Mouse (Mus musculus): ENCODE data around the gene Zfp524. TPM values are rescaled to one million over a fixed set of nuclear protein-coding genes. Genes with fewer than 3 reads are reported as not detected.

The Zfp524 gene
- polyA plus RNA-seq (2012; ENCODE audit: low replicate concordance), result 84.6 and 112 TPM in 2 replicates

GRCm38 (mm10) chr7:5014251-5015117, at the start of gene Zfp524, which contains the start of gene Fiz1:
Gene Zfp524 (plus strand): TSS chr7:5014415.
Gene Fiz1 (minus strand): TSS chr7:5014697.

GRCm38 (mm10) chr7:4971068-4971467, 43.1 kb upstream of the Zfp524 start, which contains the start of gene Sbk3:
Gene Sbk3 (minus strand): TSS chr7:4971168.

GRCm38 (mm10) chr7:4996003-4996895, 18.0 kb upstream of the Zfp524 start, which contains the start of gene Zfp579:
Gene Zfp579 (minus strand): TSS chr7:4996158.

GRCm38 (mm10) chr7:5015118-5016001, 1.1 kb downstream of the Zfp524 start, which contains the start of gene Gm44973:
Gene Gm44973 (plus strand): TSS chr7:5015496.

GRCm38 (mm10) chr7:5020000-5020681, 5.9 kb downstream of the Zfp524 start, which contains the start of the genes Zfp865 and Ccdc106:
Gene Zfp865 (plus strand): TSS chr7:5020376.
Gene Ccdc106 (plus strand): TSS chr7:5020553.

GRCm38 (mm10) chr7:5033818-5034217, 19.6 kb downstream of the Zfp524 start, which contains the start of gene 4632433K11Rik:
Gene 4632433K11Rik (plus strand): TSS chr7:5034118.

GRCm38 (mm10) chr7:5038109-5038732, 24.0 kb downstream of the Zfp524 start, which contains the start of gene Zfp784:
Gene Zfp784 (minus strand): TSS chr7:5038446.

GRCm38 (mm10) chr7:5051193-5052192, 37.3 kb downstream of the Zfp524 start, which contains the start of gene Zfp580:
Gene Zfp580 (plus strand): TSS chr7:5051538.

GRCm38 (mm10) chr7:5061774-5062359, 47.7 kb downstream of the Zfp524 start, which contains the start of gene U2af2:
Gene U2af2 (plus strand): TSS chr7:5062143.

Other genes with a start within 250 kb of the Zfp524 start
- gene Fam71e2, start 243.1 kb upstream of the Zfp524 start, polyA plus RNA-seq (2012; ENCODE audit: low replicate concordance), result not detected in 2 replicates
- 0.17 and 0.43 TPM in 2 replicates for gene Il11, start 231.6 kb upstream of the Zfp524 start, polyA plus RNA-seq (2012; ENCODE audit: low replicate concordance)
- gene Tmem190, start 231.5 kb upstream of the Zfp524 start, polyA plus RNA-seq (2012; ENCODE audit: low replicate concordance), result not detected in 2 replicates
- gene Tmem238, start 224.8 kb upstream of the Zfp524 start, polyA plus RNA-seq (2012; ENCODE audit: low replicate concordance), result 141 and 302 TPM in 2 replicates
- gene Rpl28, start 221.5 kb upstream of the Zfp524 start, polyA plus RNA-seq (2012; ENCODE audit: low replicate concordance), result 2,040 and 3,887 TPM in 2 replicates
- 297 and 1,174 TPM in 2 replicates for gene Ube2s, start 201.8 kb upstream of the Zfp524 start, polyA plus RNA-seq (2012; ENCODE audit: low replicate concordance)
- gene Shisa7, start 169.7 kb upstream of the Zfp524 start, polyA plus RNA-seq (2012; ENCODE audit: low replicate concordance), result 0.09 TPM in 1 of 2 replicates, not detected in the other
- 0.36 and 0.54 TPM in 2 replicates for gene Isoc2b, start 144.2 kb upstream of the Zfp524 start, polyA plus RNA-seq (2012; ENCODE audit: low replicate concordance)
- 2.1 and 10.8 TPM in 2 replicates for gene Isoc2a, start 137.3 kb upstream of the Zfp524 start, polyA plus RNA-seq (2012; ENCODE audit: low replicate concordance)
- gene Gm36210, start 107.9 kb upstream of the Zfp524 start, polyA plus RNA-seq (2012; ENCODE audit: low replicate concordance), result 0.27 TPM in 1 of 2 replicates, not detected in the other
- 71.6 and 77.8 TPM in 2 replicates for gene Zfp628, start 99.2 kb upstream of the Zfp524 start, polyA plus RNA-seq (2012; ENCODE audit: low replicate concordance)
- gene Nat14, start 92.4 kb upstream of the Zfp524 start, polyA plus RNA-seq (2012; ENCODE audit: low replicate concordance), result 2.4 and 2.5 TPM in 2 replicates
- 0.38 and 0.55 TPM in 2 replicates for gene Ssc5d, start 88.6 kb upstream of the Zfp524 start, polyA plus RNA-seq (2012; ENCODE audit: low replicate concordance)
- 0.20 and 0.42 TPM in 2 replicates for gene Sbk2, start 50.0 kb upstream of the Zfp524 start, polyA plus RNA-seq (2012; ENCODE audit: low replicate concordance)
- not detected in 2 replicates for gene Sbk3, start 43.2 kb upstream of the Zfp524 start, polyA plus RNA-seq (2012; ENCODE audit: low replicate concordance)
- gene Zfp579, start 18.3 kb upstream of the Zfp524 start, polyA plus RNA-seq (2012; ENCODE audit: low replicate concordance), result 12.4 and 20.9 TPM in 2 replicates
- 21.6 and 58.9 TPM in 2 replicates for gene Fiz1, start 282 bp downstream of the Zfp524 start, polyA plus RNA-seq (2012; ENCODE audit: low replicate concordance)
- gene Gm44973, start 1.1 kb downstream of the Zfp524 start, polyA plus RNA-seq (2012; ENCODE audit: low replicate concordance), result 33.3 TPM in 1 of 2 replicates, not detected in the other
- 98.5 and 146 TPM in 2 replicates for gene Zfp865, start 6.0 kb downstream of the Zfp524 start, polyA plus RNA-seq (2012; ENCODE audit: low replicate concordance)
- gene Ccdc106, start 6.1 kb downstream of the Zfp524 start, polyA plus RNA-seq (2012; ENCODE audit: low replicate concordance), result 0.44 and 1.1 TPM in 2 replicates
- not detected in 2 replicates for gene 4632433K11Rik, start 19.7 kb downstream of the Zfp524 start, polyA plus RNA-seq (2012; ENCODE audit: low replicate concordance)
- gene Zfp784, start 24.0 kb downstream of the Zfp524 start, polyA plus RNA-seq (2012; ENCODE audit: low replicate concordance), result 2.2 and 2.8 TPM in 2 replicates
- 8.1 and 27.6 TPM in 2 replicates for gene Zfp580, start 37.1 kb downstream of the Zfp524 start, polyA plus RNA-seq (2012; ENCODE audit: low replicate concordance)
- 584 and 990 TPM in 2 replicates for gene U2af2, start 47.7 kb downstream of the Zfp524 start, polyA plus RNA-seq (2012; ENCODE audit: low replicate concordance)
- 1,843 and 1,854 TPM in 2 replicates for gene Epn1, start 65.8 kb downstream of the Zfp524 start, polyA plus RNA-seq (2012; ENCODE audit: low replicate concordance)
- not detected in 2 replicates for gene Rfpl4, start 102.5 kb downstream of the Zfp524 start, polyA plus RNA-seq (2012; ENCODE audit: low replicate concordance)
- gene Rasl2-9, start 111.5 kb downstream of the Zfp524 start, polyA plus RNA-seq (2012; ENCODE audit: low replicate concordance), result not detected in 2 replicates
- gene Vmn1r55, start 135.3 kb downstream of the Zfp524 start, polyA plus RNA-seq (2012; ENCODE audit: low replicate concordance), result 0.02 TPM in 2 replicates
- gene Vmn1r56, start 182.3 kb downstream of the Zfp524 start, polyA plus RNA-seq (2012; ENCODE audit: low replicate concordance), result 0.22 TPM in 1 of 2 replicates, not detected in the other
- gene Vmn1r57, start 204.1 kb downstream of the Zfp524 start, polyA plus RNA-seq (2012; ENCODE audit: low replicate concordance), result not detected in 2 replicates